Mouse (Mus musculus) liver, adult 2 months (tissue): ENCODE data around the gene Fmo5.

Experiments
- CTCF ChIP-seq: fragments of 200-500 bp; IDR thresholded peaks from 2 replicates; pipeline ENCODE4 v1.5.1; 2011; ENCODE audit warnings: low read depth, low read length, control low read depth
- POLR2A ChIP-seq: fragments of 200-500 bp; IDR thresholded peaks from 2 replicates; pipeline ENCODE4 v1.6.1; 2011; ENCODE audit warnings: low read length, control low read depth; ENCODE audit not compliant: insufficient read depth; ENCODE audit errors: extremely low read depth

DNA sequence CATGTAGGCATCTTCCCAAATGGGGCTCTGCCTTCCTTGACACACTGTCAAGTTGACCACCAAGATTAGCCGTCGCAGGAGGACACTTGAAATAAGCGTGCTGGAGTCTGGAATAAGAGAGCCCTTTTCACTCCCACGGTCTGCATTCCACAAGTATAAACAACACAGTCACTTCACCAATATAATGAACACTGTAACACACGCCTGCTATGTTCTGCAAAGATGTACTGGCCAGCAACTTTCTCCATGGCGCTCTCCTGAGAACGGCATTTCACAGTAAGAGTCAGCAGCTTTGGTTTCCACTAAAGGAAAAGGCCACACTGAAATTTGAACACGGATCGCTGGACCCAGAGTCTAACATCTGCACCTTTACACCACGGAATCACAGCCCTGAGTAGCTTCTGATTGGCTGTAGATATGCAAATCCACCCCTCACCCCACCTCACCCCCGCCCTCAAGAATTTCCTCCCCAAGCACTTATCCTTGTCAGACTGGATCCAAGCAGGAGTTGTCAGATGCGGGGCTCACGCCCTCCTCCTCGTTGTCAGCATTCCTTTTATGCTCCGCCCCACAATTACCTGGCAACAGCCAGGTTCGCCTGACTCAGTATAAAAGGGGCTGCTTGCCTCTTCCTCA, 55.1 kb downstream of the Fmo5 start:
- no peak for TF ChIP-seq POLR2A
- no peak for TF ChIP-seq CTCF
